Mouse (Mus musculus) liver, postnatal 0 days (tissue): ENCODE results near the gene Duox1.

Source experiments
- CTCF ChIP-seq: sonication (generic); IDR thresholded peaks from 2 replicates; pipeline ENCODE4 v1.5.1; 2016; ENCODE audit warnings: antibody characterized with exemption, low read depth
- EP300 ChIP-seq: IDR thresholded peaks from 2 replicates; pipeline ENCODE4 v1.6.1; 2016; ENCODE audit warnings: antibody characterized with exemption, low read depth, mild to moderate bottlenecking

DNA sequence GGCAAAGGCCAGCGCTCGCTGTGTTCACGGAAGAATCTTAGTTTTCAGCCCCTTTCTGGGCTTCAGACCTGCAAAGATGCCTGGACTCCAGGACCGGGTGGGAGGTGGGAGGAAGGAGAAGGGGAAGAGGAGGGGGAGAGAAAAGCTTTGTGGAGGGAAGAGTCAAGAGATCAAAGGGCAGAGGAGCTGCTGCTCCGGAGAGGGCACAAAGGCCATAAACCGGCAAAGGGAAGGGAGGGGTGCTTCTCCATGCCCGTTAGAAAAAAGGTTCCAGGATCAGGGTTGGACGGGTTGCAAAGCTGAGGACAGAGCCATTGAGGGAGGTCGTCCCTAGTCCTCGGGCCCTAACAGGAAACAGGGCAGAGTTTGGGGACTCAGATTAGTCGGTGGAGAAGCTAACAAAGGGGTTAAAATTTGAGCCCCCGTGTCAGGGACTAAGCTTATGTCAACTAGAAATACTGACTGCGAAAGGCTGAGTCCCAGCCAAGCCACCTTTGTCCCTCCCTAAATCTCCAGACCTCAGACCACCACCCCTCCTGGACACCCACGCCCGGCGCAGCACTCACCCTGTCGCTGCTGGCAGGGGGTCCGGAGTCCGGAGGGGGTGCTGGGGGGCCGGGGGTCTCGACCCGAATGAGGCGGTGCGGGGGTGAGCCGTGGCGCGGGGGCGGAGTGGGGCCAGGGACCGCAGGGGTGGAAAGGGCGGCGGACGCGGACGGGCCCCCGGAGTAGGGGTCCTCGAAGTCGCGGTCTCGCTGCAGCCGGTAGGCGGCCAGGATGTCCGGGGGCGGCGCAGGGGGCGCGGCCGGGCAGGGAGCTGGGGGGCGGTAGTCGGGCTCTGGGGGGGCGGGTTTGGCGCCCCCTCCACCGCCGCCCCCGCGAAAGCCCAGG, 52.9 kb downstream of the Duox1 start:
- no peak for TF ChIP-seq EP300
- no peak; the same call in 1 of the 2 replicates for TF ChIP-seq CTCF
